Mouse (Mus musculus): ENCODE measurements around the gene Tbc1d23. TPM values are rescaled to one million over a fixed set of nuclear protein-coding genes. Genes with fewer than 3 reads are reported as not detected.

Tbc1d23 gene
- total RNA-seq, 2 experiments from 2014 or later = 23.9 to 26.2 TPM

GRCm38 (mm10) chr16:57166611-57167513 lies 64.4 kb downstream of the Tbc1d23 start, which contains the start of gene Nit2:
Nit2 (minus strand) TSS chr16:57167341.
- DNase-seq (ENCODE audit: low spot score) = peak; percentile 87
- intact Hi-C loops (cut with DNase I) = no loop called here

GRCm38 (mm10) chr16:57166086-57166485 lies 65.2 kb downstream of the Tbc1d23 start:
- intact Hi-C loops (cut with DNase I) = no loop called here
- no peak for DNase-seq (ENCODE audit: low spot score)

GRCm38 (mm10) chr16:57165157-57165556 lies 66.1 kb downstream of the Tbc1d23 start:
- intact Hi-C loops (cut with DNase I) = loop anchor here (2.0 kb wide), 1 partner anchor 42 kb away; no protein-coding TSS in a partner anchor

GRCm38 (mm10) chr16:57163694-57164093 lies 67.6 kb downstream of the Tbc1d23 start:
- intact Hi-C loops (cut with DNase I) = loop anchor here (2.0 kb wide), 1 partner anchor 41 kb away; no protein-coding TSS in a partner anchor
- no peak for DNase-seq (ENCODE audit: low spot score)

More at GRCm38 (mm10) chr16:57165157-57165556, 66.1 kb downstream of the Tbc1d23 start:
- DNase-seq (ENCODE audit: low spot score) = no peak

- intact Hi-C loops (cut with DNase I) = no loop called here
- no peak for DNase-seq (ENCODE audit: low spot score)
Observed at GRCm38 (mm10) chr16:57162841-57163240, 68.5 kb downstream of the Tbc1d23 start.

- no peak for DNase-seq (ENCODE audit: low spot score)
- intact Hi-C loops (cut with DNase I) = no loop called here
Observed at GRCm38 (mm10) chr16:57159835-57160234, 71.5 kb downstream of the Tbc1d23 start.

- intact Hi-C loops (cut with DNase I) = no loop called here
- DNase-seq (ENCODE audit: low spot score) = no peak
Observed at GRCm38 (mm10) chr16:57157728-57158127, 73.6 kb downstream of the Tbc1d23 start.

- DNase-seq (ENCODE audit: low spot score) = no peak
- intact Hi-C loops (cut with DNase I) = no loop called here
Observed at GRCm38 (mm10) chr16:57157076-57157475, 74.2 kb downstream of the Tbc1d23 start.

GRCm38 (mm10) chr16:57155899-57156298 lies 75.4 kb downstream of the Tbc1d23 start:
- DNase-seq (ENCODE audit: low spot score) = no peak
- intact Hi-C loops (cut with DNase I) = no loop called here

- intact Hi-C loops (cut with DNase I) = no loop called here
Observed at GRCm38 (mm10) chr16:57151437-57151836, 79.9 kb downstream of the Tbc1d23 start.

GRCm38 (mm10) chr16:57144741-57145140 lies 86.6 kb downstream of the Tbc1d23 start:
- intact Hi-C loops (cut with DNase I) = no loop called here
- DNase-seq (ENCODE audit: low spot score) = no peak

More at GRCm38 (mm10) chr16:57151437-57151836, 79.9 kb downstream of the Tbc1d23 start:
- no peak for DNase-seq (ENCODE audit: low spot score)

- no peak for DNase-seq (ENCODE audit: low spot score)
- intact Hi-C loops (cut with DNase I) = no loop called here
Observed at GRCm38 (mm10) chr16:57133611-57134010, 97.7 kb downstream of the Tbc1d23 start.

- no peak for DNase-seq (ENCODE audit: low spot score)
- intact Hi-C loops (cut with DNase I) = no loop called here
Observed at GRCm38 (mm10) chr16:57132326-57132725, 99.0 kb downstream of the Tbc1d23 start.

- DNase-seq (ENCODE audit: low spot score) = no peak
- intact Hi-C loops (cut with DNase I) = no loop called here
Observed at GRCm38 (mm10) chr16:57131544-57131943, 99.8 kb downstream of the Tbc1d23 start.

- intact Hi-C loops (cut with DNase I) = no loop called here
- DNase-seq (ENCODE audit: low spot score) = no peak
Observed at GRCm38 (mm10) chr16:57130752-57131400, 100.4 kb downstream of the Tbc1d23 start.

- DNase-seq (ENCODE audit: low spot score) = no peak
- intact Hi-C loops (cut with DNase I) = no loop called here
Observed at GRCm38 (mm10) chr16:57127825-57128224, 103.5 kb downstream of the Tbc1d23 start.

- no peak for DNase-seq (ENCODE audit: low spot score)
- intact Hi-C loops (cut with DNase I) = no loop called here
Observed at GRCm38 (mm10) chr16:57126268-57126667, 105.0 kb downstream of the Tbc1d23 start.

- no peak for DNase-seq (ENCODE audit: low spot score)
- intact Hi-C loops (cut with DNase I) = loop anchor here (2.0 to 5.0 kb wide), 2 partner anchors 42 to 406 kb away; partner anchors contain the start of gene Tfg
Observed at GRCm38 (mm10) chr16:57122682-57123445, 108.4 kb downstream of the Tbc1d23 start.

- no peak for DNase-seq (ENCODE audit: low spot score)
Observed at GRCm38 (mm10) chr16:57121816-57122415, 109.4 kb downstream of the Tbc1d23 start.

More at GRCm38 (mm10) chr16:57121816-57122415, 109.4 kb downstream of the Tbc1d23 start:
- intact Hi-C loops (cut with DNase I) = loop anchor here (2.0 to 5.0 kb wide), 2 partner anchors 43 to 405 kb away; partner anchors contain the start of gene Tfg

Data from heart, postnatal 25 days (tissue).